In the genomic region with DNA sequence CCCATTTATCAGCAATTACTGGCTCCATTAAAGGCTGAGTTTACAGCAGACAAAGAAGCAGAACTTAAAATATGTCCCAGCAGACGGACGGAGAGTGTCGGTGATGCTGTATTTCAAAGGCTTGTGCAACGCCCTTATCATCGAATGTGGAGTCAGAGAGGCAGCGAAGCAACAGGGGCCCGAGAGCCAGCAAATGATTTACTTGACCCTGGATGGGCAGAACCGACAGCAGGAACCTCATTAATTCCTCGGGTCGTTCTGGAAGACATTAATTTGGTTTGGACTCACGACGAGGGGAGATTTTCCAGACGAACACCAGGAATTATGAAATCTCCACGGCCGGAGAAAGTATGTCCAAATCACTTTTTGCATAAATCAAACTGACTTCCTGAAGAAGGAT, we compare ENCODE assay signal across 13 mouse cellular contexts.
DNase-seq lines count a peak whose midpoint lies in the region; ATAC-seq lines count a peak whose summit lies in the region.
"Had no signal": no experiment of that assay in that cellular context is flagged by ENCODE, and none has a peak within 500 bp of the region (broad histone marks: within the 10 kb centered on the region; RNA-seq: fewer than 3 reads in every experiment).

No protein-coding gene starts in this region.

- peak; percentile 11 to 25 for DNase-seq in kidney, postnatal 4 days
- no peak for DNase-seq in kidney, adult 18-20 months
- peak; percentile 19 for DNase-seq in adrenal gland, postnatal 10 days
- peak; percentile 64 for DNase-seq in lung, postnatal 36 days
- DNase-seq in cerebellum, adult 18-20 months, result no peak
- DNase-seq in right cerebral cortex, postnatal 14 days, result no peak
- DNase-seq: kidney, adult 11 months; thymus, postnatal 25 days had no signal

- H3K4me3 ChIP-seq in intestine, embryonic 15.5 days (replicated peaks), result no peak overlapping the region
- H3K4me3 ChIP-seq: erythroblast, embryonic 14.5 days; layer of hippocampus, adult 2 months had no signal

- no peaks in the 10 kb centered on the region for H3K9me3 ChIP-seq in intestine, embryonic 15.5 days

- H3K27me3 ChIP-seq in intestine, embryonic 15.5 days (replicated peaks), result no peaks in the 10 kb centered on the region
- H3K27me3 ChIP-seq: CH12.LX had no signal

- no peak overlapping the region for H3K9ac ChIP-seq in intestine, embryonic 15.5 days

- no peak overlapping the region for H3K4me2 ChIP-seq in intestine, embryonic 15.5 days (replicated peaks)

- WGBS in intestine, embryonic 15.5 days, result 29% methylated on average over 15 of the region's 15 CpGs

- no peaks in the 10 kb centered on the region for H3K36me3 ChIP-seq in intestine, embryonic 15.5 days

- peak; percentile 39; the same call in 1 of the 2 replicates for ATAC-seq in intestine, embryonic 15.5 days
- ATAC-seq: Patski had no signal

- peaks cover 4% of the 10 kb centered on the region; the same call in 1 of the 2 replicates for H3K4me1 ChIP-seq in intestine, embryonic 15.5 days (replicated peaks)

- no peak overlapping the region for H3K27ac ChIP-seq in intestine, embryonic 15.5 days
- H3K27ac ChIP-seq: layer of hippocampus, adult 2 months had no signal

Comparison
In these comparisons a context has a peak if more than half of its experiments do, and no peak if none do; other contexts are left out.
1. DNase-seq: peak in kidney, postnatal 4 days (2 of 2), adrenal gland, postnatal 10 days (single experiment) and lung, postnatal 36 days (single experiment); none in kidney, adult 18-20 months (single experiment), cerebellum, adult 18-20 months (0 of 2) and right cerebral cortex, postnatal 14 days (single experiment).